Mouse (Mus musculus) spleen, adult 2 months (tissue): Measurements from ENCODE around the gene Cep57l1.

ENCODE experiments used
- CTCF ChIP-seq: fragments of 200-500 bp; IDR thresholded peaks from 2 replicates; pipeline ENCODE4 v1.5.1; 2011; ENCODE audit warnings: mild to moderate bottlenecking, inconsistent platforms; ENCODE audit not compliant: insufficient read depth, insufficient read length, insufficient replicate concordance; ENCODE audit errors: extremely low read depth
- POLR2A ChIP-seq: fragments of 200-500 bp; IDR thresholded peaks from 2 replicates; pipeline ENCODE4 v1.6.1; 2011; ENCODE audit warnings: low read depth, low read length, inconsistent platforms

- TF ChIP-seq POLR2A (no peak), CTCF (no peak)
Measured at GRCm38 (mm10) chr10:41731932-41732331, 77.7 kb downstream of the Cep57l1 start.
